Mouse (Mus musculus) brown adipose tissue, adult 24 weeks (tissue): Measurements from ENCODE around the gene Btbd2. TPM values are rescaled to one million over a fixed set of nuclear protein-coding genes. Genes with fewer than 3 reads are reported as not detected.
"Not testable (repeated sequence)": the region's sequence is repeated elsewhere in the genome, so short reads cannot be mapped to it uniquely, and the experiment has no call there.

Experiments
- H3K27ac ChIP-seq: fragments of 200-500 bp; replicated peaks from 2 replicates; pipeline ENCODE4 v1.5.1; 2012; ENCODE audit warnings: low read depth, mild to moderate bottlenecking, low read length
- H3K4me1 ChIP-seq: fragments of 200-500 bp; 2 replicates; pipeline ENCODE4 v1.6.1; 2012; ENCODE audit warnings: low read length, mixed read lengths; ENCODE audit not compliant: control insufficient read depth, insufficient read depth, insufficient read length
- H3K4me3 ChIP-seq: fragments of 200-500 bp; 2 replicates; pipeline ENCODE4 v1.5.1; 2012; ENCODE audit warnings: low read depth, mild to moderate bottlenecking, low read length, moderate library complexity; ENCODE audit not compliant: insufficient read depth
- polyA plus RNA-seq: library from polyadenylated mRNA; stranded (reverse); fragments of >200 nt; gene quantifications from 2 replicates; pipeline ENCODE4 v1.2.4, GENCODE M21; 2012; ENCODE audit not compliant: missing spikeins, insufficient read depth, insufficient read length

The Btbd2 gene
- polyA plus RNA-seq, 1 experiment: 20.6 TPM

DNA sequence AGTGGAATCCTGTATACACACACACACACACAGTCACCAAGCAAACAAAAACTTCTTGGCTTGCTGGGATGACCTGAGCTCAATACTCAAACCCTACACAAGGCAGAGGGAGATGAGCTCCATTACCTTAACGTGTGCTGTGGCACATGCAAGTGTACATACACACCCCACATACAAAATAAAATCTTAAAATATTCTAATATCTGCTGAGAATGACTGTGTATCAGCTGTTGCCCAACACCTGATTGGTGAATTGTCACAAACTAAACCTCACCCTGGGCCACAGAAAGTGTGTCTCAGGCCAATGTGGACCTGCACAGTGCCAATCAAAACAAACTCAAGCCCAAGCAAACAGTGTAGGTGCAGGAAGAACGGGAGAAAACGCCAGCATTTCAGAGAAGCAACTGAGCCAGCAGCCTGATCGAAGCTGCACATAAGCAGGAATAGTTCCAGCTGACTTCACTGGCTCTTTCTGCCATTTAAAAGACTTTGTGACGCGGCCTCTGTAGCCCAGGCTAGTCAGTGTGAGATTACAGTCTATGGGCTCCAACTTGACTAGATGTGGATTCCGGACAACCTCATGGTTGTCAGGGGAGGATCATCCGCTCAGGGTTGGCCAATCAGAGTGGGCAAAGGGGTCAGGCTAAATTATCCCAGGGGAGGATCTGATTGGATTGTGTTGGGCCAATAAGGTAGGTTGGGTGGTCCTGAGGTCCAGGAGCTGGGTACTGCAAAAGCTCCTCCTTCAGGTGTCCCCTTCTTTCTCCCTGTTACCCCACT is 37.2 kb downstream of the Btbd2 start:
- no peak overlapping the region for H3K4me3 ChIP-seq
- peaks cover 5% of the 10 kb centered on the region; the same call in 1 of the 2 replicates for H3K4me1 ChIP-seq
- no peak overlapping the region for H3K27ac ChIP-seq

GRCm38 (mm10) chr10:80618181-80618580 is 38.7 kb downstream of the Btbd2 start:
- Histone ChIP-seq H3K4me3 (no peak overlapping the region), H3K27ac (peak overlapping the region; percentile 20), H3K4me1 (no peaks in the 10 kb centered on the region)

- H3K4me1 ChIP-seq: no peaks in the 10 kb centered on the region
- no peak overlapping the region for H3K27ac ChIP-seq
- H3K4me3 ChIP-seq: no peak overlapping the region
These were observed 42.5 kb downstream of the Btbd2 start for GRCm38 (mm10) chr10:80614351-80614750.

DNA sequence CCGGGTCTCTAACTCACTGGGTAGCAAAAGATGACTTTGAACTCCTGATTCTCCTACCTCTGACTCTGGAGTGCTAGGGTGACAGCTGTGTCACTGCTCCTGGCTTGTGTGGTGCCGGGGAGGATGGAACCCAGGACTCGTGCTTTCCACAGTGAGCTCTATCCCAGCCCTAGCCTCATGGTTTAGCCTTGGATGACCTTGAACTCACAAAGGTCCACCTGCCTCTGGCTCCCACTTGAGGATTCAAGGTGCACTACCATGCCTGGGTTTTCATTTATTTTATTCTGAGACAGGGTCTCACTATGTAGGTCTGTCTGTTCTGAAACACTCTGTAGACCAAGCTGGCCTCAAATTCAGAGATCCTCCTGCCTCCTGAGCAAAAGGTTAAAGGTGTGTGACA is 43.0 kb downstream of the Btbd2 start:
- Histone ChIP-seq H3K4me3 (no peak overlapping the region), H3K4me1 (no peaks in the 10 kb centered on the region), H3K27ac (no peak overlapping the region)

DNA sequence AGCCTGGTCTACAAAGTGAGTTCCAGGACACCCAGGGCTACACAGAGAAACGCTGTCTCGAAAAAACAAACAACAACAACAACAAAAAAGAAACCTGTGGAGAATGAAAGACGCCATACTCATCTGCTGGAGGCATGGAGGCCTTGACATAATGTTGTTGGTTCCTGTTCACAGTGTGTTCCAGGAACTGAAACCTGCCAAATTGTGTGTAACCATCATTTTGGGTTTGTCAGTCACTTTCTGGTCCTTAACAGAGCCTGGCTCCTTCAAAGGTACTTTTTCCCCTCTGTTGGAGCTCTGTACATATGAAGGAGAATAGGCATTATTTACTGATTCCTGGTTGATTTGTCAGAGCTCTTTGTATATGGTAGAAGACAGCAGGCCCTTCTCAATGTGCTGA is 45.0 kb downstream of the Btbd2 start:
- Histone ChIP-seq H3K4me3 (no peak overlapping the region), H3K4me1 (no peaks in the 10 kb centered on the region), H3K27ac (no peak overlapping the region)

GRCm38 (mm10) chr10:80611024-80611423 is 45.8 kb downstream of the Btbd2 start:
- Histone ChIP-seq H3K4me1 (no peaks in the 10 kb centered on the region), H3K27ac (no peak overlapping the region), H3K4me3 (no peak overlapping the region)

DNA sequence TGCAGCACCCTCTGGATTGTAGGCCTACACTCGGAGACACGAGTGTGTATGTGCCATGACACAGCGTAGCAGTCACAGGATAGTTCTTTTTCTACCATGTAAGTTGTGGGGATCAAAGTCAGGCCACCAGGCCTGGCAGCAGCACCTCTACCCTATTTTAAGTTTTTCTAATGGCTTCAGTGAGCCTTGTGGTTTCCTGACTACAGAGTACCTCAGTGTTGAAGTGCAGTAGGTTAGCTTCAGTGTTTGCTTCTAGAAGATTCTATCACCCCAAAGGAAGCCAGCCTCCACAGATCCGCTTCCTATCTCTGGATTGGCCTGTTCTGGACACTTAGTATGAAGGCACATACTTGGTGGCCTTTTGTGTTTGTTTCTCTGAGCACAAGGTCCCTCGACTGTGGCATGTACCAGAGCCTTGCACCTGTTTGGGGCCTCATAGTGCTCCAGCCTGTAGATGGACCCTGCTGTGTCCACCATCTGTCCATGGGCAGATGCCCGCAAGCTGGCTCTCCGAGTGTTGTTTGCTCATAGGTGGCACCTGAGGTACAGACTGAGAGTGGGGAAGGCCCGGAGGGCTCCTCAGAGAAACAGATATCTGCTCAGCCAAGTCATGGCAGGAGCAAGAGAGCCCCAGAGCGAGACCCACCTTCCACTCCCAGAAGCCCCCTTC is 46.6 kb downstream of the Btbd2 start:
- Histone ChIP-seq H3K27ac (no peak overlapping the region), H3K4me1 (no peaks in the 10 kb centered on the region), H3K4me3 (no peak overlapping the region)

DNA sequence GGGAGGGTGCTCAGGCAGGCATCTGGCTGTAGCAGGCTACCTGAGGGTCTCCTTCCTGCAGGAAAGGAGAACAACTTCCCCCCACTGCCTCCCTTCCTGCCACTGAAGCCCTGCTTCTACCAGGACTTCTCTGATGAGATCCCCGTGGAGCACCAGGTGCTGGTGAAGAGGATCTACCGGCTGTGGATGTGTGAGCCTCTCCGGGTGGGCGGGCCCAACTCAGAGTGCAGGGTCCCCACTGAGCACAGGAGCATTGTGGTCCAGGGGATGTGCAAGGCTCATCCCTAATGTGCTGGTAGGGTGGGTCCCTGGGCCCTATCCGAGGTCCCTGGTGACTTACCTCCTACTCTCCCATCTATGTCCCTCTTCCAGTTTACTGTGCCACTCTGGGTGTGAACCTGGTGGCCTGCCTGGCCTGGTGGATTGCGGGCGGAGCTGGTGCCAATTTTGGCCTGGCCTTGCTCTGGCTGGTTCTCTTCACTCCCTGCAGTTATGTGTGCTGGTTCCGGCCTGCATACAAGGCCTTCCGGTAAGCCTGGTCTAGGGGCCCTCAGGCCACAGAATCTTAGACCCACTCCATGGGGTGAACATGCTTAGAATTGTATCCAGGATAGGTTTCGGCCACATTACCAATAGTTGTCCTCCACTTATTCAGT is 47.5 kb downstream of the Btbd2 start:
- Histone ChIP-seq H3K4me1 (no peaks in the 10 kb centered on the region), H3K4me3 (no peak overlapping the region), H3K27ac (no peak overlapping the region)

DNA sequence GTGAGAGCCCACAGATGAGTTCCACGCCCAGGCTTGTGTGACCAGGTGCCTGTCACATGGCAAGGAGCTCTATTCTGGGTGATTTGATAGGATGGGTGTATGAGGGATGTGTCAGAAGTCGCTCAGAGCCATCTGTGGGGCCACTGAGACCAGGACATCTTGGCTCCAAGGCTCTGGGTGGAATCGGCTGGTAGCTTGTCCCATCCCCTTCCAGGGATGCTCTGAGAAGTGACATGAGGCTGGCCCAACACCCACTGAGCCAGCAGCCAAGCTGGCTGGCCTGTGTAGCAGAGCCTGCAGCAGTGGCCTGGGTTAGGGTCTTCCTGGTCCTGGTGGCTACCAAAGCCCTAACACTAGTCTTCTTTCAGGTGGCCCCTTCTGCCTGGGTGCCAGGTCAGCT is 48.4 kb downstream of the Btbd2 start:
- H3K4me1 ChIP-seq: peaks cover 6% of the 10 kb centered on the region
- no peak overlapping the region for H3K4me3 ChIP-seq
- H3K27ac ChIP-seq: no peak overlapping the region

GRCm38 (mm10) chr10:80606737-80607350 is 50.0 kb downstream of the Btbd2 start:
- no peak overlapping the region for H3K4me3 ChIP-seq
- H3K27ac ChIP-seq: no peak overlapping the region
- H3K4me1 ChIP-seq: peaks cover 6% of the 10 kb centered on the region

DNA sequence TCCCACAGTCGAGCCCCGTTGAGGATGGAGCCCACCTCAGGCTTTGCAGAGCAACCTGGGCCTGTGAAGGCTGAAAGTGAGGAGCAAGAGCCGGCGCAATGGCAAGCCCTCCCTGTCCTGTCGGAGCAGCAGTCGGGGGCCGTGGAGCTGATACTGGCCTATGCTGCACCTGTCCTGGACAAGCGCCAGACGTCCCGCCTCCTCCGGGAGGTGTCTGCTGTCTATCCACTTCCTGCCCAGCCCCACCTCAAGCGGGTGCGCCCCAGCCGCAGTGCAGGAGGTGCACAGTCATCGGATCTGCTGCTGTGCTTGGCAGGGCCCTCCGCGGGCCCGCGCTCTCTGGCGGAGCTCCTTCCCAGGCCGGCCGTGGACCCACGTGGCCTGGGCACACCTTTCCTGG is 50.6 kb downstream of the Btbd2 start:
- Histone ChIP-seq H3K27ac (no peak overlapping the region), H3K4me1 (peaks cover 6% of the 10 kb centered on the region), H3K4me3 (no peak overlapping the region)

DNA sequence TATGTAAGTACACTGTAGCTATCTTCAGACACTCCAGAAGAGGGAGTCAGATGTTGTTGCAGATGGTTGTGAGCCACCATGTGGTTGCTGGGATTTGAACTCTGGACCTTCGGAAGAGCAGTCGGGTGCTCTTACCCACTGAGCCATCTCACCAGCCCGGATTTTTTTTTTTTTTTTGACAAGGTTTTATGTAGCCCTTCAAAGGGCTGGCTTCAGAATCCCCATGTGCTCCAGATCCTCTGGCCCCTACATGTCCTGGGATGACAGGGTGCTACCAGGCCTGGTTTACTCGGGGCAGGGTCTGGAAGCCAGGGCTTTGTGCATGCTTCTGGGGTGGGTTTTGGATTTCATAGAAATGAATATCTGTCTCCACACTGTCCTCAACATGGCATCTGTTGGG is 51.1 kb downstream of the Btbd2 start, which contains the start of gene Gm49322:
Gene Gm49322 (plus strand): TSS at position 301 of the 400 bp plus-strand sequence.
- not testable (repeated sequence) for H3K4me3 ChIP-seq, H3K4me1 ChIP-seq, H3K27ac ChIP-seq

DNA sequence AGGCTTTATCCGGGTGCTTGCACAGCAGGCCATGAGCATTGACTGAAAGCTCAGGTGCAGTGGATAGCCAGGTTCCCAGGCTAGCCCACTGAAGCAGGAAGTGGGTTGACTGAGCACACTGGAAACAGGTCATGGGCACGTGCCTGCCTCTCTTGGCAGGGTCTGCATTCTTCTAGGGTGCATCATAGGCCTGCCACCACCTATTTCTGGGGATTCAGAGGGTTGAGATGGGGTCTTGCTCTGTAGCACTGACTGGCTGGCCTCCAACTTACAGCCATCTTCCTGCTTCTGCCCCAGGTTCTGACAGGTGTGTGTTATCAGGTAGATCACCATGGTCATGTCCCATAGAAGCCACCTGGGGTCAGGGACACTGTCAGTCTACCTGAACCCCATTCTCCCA is 51.9 kb downstream of the Btbd2 start:
- no peak overlapping the region for H3K4me3 ChIP-seq
- H3K27ac ChIP-seq: no peak overlapping the region
- H3K4me1 ChIP-seq: peaks cover 6% of the 10 kb centered on the region

DNA sequence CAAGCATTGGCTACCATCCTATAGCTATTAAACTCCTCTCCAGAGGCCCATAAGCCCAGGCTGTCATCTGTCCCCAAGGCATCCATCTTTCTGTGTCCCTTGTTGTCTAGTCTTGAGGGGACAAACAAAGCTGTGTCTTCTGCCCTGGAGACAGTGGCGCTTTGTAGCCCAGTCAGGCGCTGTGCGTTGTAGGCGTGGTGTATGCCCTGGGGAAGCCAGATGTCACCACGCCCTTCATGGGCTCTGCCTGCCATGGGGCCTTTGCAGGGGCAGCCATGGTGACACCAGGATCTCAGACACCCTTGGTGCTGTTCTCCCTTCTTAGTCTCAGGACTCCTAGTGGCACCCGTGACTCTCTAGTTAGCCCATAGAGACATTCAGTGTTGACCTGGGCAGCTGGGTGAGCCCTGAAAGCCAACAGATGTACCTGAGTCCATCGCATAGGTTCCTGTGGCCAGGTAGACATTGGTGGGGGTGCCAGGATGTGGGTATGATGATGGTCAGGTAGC is 52.8 kb downstream of the Btbd2 start:
- Histone ChIP-seq H3K4me3 (no peak overlapping the region), H3K27ac (0 out of 2 replicates have a peak overlapping the region, but pooled peaks have one; percentile 65), H3K4me1 (peaks cover 6% of the 10 kb centered on the region)

GRCm38 (mm10) chr10:80603364-80603763 is 53.5 kb downstream of the Btbd2 start:
- H3K4me3 ChIP-seq: peak overlapping the region; percentile 92
- peak overlapping the region; percentile 65 for H3K27ac ChIP-seq
- H3K4me1 ChIP-seq: peaks cover 6% of the 10 kb centered on the region
